Mouse (Mus musculus): ENCODE data around the gene Olfr632.
"Not testable (repeated sequence)": the region's sequence is repeated elsewhere in the genome, so short reads cannot be mapped to it uniquely, and the experiment has no call there.

Olfr632 gene

DNA sequence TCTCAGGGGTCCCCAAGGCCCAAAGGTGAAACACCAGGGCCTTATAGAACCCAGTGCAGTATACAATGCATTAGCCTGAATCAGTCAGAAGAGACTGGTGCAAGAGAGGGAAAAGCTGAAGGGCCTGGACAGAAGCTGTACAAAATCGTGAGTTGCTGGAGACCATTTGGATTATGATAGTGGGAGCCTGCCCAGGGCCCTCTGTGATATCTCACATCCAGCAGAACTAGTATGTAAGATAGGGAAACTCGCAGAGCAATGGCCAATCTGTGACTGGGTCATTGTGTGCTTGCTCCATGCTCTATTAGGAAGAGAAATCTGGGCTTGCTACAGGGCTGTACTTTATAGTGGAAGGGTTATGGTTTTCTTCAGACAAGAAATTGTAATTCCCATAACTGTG is at the start of gene Olfr632:
TSS of gene Olfr632 (plus strand) at position 84 of the 400 bp plus-strand sequence.
- no peak for DNase-seq (ENCODE audit: low spot score in 2 of 2)

DNA sequence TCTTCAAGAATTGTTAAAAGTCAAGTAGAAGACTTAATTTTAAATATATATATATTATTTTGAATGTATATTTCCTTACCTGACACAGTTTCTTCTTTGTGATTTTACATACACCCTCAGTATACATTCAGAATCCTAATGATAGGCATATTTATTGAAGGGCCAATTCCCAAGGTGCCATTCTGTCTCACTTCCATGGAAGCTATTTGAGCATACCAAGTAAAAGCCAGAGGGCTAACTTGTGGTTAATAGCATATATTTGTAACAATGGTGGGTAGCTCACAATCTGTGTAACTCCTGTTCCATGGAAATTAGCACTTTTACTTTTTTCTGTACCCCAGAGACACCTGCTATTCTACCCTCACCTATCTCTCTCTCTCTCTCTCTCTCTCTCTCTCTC is 48.0 kb upstream of the Olfr632 start, which contains the start of gene Olfr66:
TSS of gene Olfr66 (minus strand) at position 101 of the 400 bp plus-strand sequence.
- no peak for DNase-seq (ENCODE audit: low spot score in 2 of 2)

DNA sequence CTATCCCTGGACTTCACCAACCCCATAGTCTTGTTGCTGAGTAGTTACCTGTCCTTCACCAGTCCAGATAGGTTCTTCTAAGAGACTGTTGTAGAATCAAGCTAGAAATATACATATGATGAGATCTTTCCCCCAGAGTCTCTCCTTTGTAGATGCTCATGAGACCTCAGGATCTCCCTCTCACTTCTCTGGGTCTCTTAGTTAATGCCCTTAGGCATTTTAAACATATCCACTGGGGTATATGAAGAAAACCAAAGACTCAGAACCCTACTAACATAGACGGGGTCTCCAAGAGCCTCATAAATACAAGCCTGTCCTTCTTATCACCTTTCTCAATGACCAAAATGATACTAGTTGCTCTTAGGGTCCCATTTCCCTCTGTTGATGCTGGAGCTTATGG is 39.8 kb upstream of the Olfr632 start, which contains the start of gene Olfr64:
TSS of gene Olfr64 (minus strand) at position 101 of the 400 bp plus-strand sequence.
- DNase-seq (ENCODE audit: low spot score in 2 of 2), result no peak

DNA sequence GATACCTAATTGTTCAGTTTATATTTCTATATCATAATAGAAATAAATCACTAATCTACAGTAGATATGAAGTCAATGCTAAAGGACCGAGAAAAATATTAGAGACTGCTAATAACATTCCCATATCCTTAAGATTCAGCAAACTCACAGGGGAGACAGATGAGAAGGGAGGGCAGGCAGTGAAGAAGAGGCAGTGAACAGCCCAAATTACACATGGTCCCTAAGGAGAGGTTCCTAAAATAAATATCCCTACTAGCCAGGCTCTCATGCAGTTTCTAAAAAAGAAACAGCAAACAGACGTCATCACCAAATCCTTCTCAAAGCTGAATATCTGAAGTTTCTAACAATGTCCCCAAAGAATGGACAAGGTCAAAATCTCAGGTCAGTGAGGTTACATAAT is 31.0 kb upstream of the Olfr632 start, which contains the start of gene Olfr65:
TSS of gene Olfr65 (plus strand) at position 301 of the 400 bp plus-strand sequence.
- no peak for DNase-seq (ENCODE audit: low spot score in 2 of 2)

DNA sequence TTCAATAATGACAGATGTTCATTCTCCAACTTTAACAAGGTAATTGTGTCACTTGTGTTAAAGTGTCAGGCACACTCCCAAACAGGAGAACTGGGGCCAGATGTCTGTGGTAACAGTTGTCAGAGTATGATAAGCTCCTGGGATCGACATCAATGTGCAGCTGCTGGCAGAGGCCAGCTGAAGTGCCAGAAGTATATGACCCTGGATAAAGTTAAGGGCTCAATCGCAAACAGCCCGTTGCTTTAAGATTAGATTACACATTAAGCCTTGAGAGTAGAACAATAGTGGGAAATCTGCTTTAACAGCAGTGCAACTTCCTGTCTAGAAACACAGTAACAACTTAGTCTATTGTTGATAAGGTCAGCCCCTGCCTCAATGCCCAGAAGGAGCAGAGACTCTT is 24.1 kb upstream of the Olfr632 start:
- no peak for DNase-seq (ENCODE audit: low spot score in 2 of 2)

DNA sequence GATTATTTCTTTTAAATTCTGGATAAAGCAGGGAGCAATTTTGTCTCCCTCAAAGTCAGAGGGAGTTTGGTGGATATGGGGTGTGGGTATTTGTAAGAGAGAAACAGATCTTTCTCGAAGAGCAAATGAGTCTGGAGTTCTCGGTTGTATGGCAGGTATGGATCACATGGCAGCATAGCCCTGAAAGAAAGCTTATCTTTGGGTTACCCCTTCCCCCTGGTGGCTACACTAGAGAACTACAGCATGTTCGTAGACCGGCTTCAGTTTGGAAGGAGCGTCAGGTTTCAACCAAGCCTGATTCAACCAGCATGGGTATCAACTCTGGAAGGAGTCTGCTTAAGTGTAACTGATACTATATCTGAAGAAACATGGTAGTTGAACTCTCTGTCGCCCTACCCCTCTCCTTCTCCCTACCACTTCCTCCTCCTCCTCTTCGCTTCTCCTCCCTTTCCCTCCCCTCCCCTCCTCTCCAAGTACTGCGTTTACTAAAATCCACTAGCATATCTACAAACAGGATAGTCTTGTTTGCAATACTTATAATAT is 21.1 kb upstream of the Olfr632 start:
- no peak for DNase-seq (ENCODE audit: low spot score in 2 of 2)

DNA sequence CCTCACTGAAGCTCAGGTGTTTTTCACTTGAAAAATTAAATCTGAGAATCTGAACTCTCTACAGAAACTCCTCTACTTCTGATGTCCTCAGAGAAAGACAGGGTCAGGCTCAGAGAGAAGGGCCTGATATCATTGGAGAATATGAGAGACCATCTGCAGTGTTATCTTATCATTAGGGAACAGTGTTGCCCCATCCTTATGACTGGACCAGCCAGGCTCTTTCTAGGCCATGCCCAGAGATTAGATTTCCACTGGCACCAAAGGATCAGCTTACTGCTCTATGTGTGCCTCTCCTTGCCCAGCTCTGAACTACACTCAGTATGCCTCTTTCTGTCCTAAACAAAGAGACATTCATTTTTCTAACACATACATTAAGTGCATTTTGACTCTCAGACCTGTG is 18.8 kb upstream of the Olfr632 start:
- DNase-seq (ENCODE audit: low spot score in 2 of 2), result no peak

DNA sequence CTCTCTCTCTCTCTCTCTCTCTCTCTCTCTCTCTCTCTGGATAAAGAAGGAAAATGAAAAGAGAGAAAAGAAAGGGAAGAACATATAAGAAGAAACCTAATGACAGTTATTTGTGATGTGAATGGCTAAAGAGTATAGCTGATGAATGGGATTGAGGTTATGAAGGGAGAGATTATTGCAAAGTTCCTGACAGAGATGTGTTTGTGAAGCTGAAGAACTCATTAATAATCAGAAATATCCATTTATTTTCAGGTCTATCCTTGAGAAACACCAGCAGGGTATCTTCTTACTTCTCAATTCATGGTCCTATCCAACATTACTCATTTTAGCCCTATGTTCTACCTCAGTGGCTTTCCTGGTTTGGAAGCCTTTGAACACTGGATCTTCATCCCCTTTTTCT is 5.6 kb upstream of the Olfr632 start, which contains the start of gene Olfr631:
TSS of gene Olfr631 (plus strand) at position 301 of the 400 bp plus-strand sequence.
- no peak for DNase-seq (ENCODE audit: low spot score in 2 of 2)

DNA sequence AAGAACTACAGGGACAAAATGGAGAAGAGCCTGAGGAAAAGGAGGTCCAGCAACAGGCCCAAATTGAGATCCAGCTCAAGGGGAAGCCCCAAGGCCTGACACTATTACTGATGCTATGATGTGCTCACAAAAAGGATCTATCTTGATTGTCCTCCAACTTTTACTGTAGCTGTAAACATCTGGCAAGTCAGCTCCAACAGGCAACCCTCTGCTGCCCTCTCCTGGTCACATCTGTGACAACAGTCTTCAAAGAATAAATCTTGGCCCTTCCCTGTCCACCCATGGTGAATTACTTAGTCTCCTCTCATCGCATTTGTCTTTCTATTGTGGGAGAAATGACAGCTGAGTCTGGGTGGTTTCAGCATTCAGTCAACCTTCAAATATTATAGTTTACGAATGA is 8.6 kb downstream of the Olfr632 start:
- DNase-seq (ENCODE audit: low spot score in 2 of 2), result peak in 1 of 2 experiments; percentile 12

DNA sequence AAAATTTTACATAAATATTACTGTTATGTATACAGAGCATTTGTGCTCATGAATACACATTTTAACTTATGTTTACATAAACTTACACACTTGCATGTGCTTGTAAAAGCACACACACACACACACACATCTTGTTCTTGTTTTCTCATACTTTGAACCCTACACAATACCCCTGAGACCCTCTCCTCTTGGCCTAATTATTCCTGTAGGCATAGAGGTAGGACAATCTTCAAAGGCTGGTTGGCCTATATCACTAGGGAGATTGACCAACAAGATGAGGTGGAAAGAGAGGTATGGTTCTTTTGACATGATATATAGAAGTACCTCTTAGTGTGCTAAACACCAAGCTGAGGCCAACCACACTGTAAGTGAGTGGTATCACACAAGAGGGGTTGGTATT is 10.0 kb downstream of the Olfr632 start, which contains the start of gene Olfr633:
TSS of gene Olfr633 (plus strand) at position 301 of the 400 bp plus-strand sequence.
- DNase-seq (ENCODE audit: low spot score in 2 of 2), result no peak

DNA sequence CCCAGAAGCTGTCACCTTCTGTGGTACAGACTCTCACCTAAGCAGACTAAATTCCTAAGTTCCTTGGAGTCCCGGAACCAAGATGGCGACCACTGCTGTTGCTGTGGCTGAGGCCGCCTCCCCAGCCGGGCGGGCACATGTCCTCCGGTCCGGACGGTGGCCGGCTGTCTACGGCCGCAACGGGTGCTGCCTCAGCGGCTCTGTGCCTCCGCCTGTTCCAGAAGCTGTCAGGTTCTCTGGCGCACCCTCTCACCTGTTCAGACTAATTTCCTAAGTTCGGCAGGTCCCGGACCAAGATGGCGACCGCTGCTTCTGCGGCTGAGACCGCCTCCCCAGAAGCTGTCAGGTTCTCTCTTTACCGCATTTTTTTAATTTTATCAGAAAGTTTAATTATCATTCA is 32.7 kb downstream of the Olfr632 start:
- DNase-seq (ENCODE audit: low spot score in 2 of 2), result not testable (repeated sequence)

DNA sequence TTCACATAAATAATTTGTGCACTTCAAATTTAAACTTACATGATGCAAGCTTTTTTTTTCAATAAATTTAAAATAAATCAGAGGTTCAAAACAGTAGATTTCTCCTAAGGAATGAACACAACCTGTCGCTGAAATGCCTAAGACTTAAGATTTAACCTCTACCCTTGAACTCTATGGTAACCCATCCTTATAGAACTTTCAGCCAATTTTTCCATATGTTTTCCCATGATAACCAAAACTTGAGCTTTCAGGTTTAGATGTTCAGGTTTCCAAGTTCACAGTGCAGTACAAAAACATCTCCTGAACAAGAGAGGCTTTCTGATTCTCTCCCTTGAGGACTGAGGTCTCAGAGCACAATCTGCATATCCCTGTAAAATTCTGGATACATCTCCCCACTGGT is 36.7 kb downstream of the Olfr632 start, which contains the start of gene Olfr635:
TSS of gene Olfr635 (plus strand) at position 301 of the 400 bp plus-strand sequence.
- DNase-seq (ENCODE audit: low spot score in 2 of 2), result no peak

DNA sequence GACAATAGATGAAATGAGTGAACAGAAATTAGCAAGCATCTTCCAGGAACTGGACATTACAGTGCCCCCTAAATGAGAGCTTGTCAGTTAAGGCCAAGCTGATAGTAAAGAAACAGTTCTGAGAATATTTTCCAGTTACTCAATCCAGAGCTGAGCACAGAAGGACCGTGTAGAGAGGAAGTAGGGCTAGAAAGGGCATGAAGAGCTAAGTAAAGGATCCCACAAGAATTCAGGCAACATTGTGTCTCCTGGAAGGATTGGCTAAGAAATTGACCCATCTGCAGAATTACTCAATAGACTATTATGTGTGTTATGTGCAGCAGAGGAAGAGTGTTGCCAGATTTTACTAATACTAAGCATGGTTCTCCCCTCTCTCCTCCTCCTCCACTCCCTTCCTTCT is 37.6 kb downstream of the Olfr632 start:
- no peak for DNase-seq (ENCODE audit: low spot score in 2 of 2)

Measured in urinary bladder, adult 18-20 months (tissue).